Mouse (Mus musculus) liver, postnatal 0 days (tissue): Measurements from ENCODE around the gene Olfr1373. TPM values are rescaled to one million over a fixed set of nuclear protein-coding genes. Genes with fewer than 3 reads are reported as not detected.
"Not testable (repeated sequence)": the region's sequence is repeated elsewhere in the genome, so short reads cannot be mapped to it uniquely, and the experiment has no call there.

ENCODE experiments used
- ATAC-seq: fragments of 200-750 bp; cut with Nextera tagmentation; 2 replicates; pipeline ENCODE4 v1.8.0; 2017; ENCODE audit warnings: mild to moderate bottlenecking, moderate library complexity
- DNase-seq: peaks from one replicate; pipeline ENCODE4 v3.0.0-alpha.2; 2016
- H3K27ac ChIP-seq: fragments of 300-500 bp; sonication (generic); 2 replicates; pipeline ENCODE4 v1.5.1; 2014; ENCODE audit warnings: antibody characterized with exemption, moderate library complexity, mild to moderate bottlenecking, low read depth
- H3K27me3 ChIP-seq: fragments of 300-500 bp; sonication (generic); 2 replicates; pipeline ENCODE4 v1.6.1; 2014; ENCODE audit warnings: low read length, control low read depth, mixed read lengths; ENCODE audit not compliant: insufficient read depth
- H3K36me3 ChIP-seq: fragments of 300-500 bp; sonication (generic); replicated peaks from 2 replicates; pipeline ENCODE4 v1.6.1; 2014; ENCODE audit warnings: mild to moderate bottlenecking, control low read depth, low read length, moderate library complexity, mixed read lengths; ENCODE audit not compliant: insufficient read depth
- H3K4me1 ChIP-seq: fragments of 300-500 bp; sonication (generic); 2 replicates; pipeline ENCODE4 v1.6.1; 2014; ENCODE audit warnings: antibody characterized with exemption, mild to moderate bottlenecking, control low read depth; ENCODE audit not compliant: insufficient read depth
- H3K4me2 ChIP-seq: fragments of 300-500 bp; sonication (generic); 2 replicates; pipeline ENCODE4 v1.6.1; 2014; ENCODE audit warnings: low read depth, mild to moderate bottlenecking, low read length, moderate library complexity, mixed read lengths
- H3K4me3 ChIP-seq: fragments of 300-500 bp; sonication (generic); 2 replicates; pipeline ENCODE4 v1.5.1; 2014; ENCODE audit warnings: low read depth, low read length
- H3K9ac ChIP-seq: fragments of 300-500 bp; sonication (generic); replicated peaks from 2 replicates; pipeline ENCODE4 v1.6.1; 2014; ENCODE audit warnings: mild to moderate bottlenecking, moderate library complexity
- H3K9me3 ChIP-seq: fragments of 300-500 bp; sonication (generic); 2 replicates; pipeline ENCODE4 v1.6.1; 2016; ENCODE audit warnings: mild to moderate bottlenecking, control low read depth, low read length, mixed read lengths
- CTCF ChIP-seq: sonication (generic); IDR thresholded peaks from 2 replicates; pipeline ENCODE4 v1.5.1; 2016; ENCODE audit warnings: antibody characterized with exemption, low read depth
- EP300 ChIP-seq: IDR thresholded peaks from 2 replicates; pipeline ENCODE4 v1.6.1; 2016; ENCODE audit warnings: antibody characterized with exemption, low read depth, mild to moderate bottlenecking
- WGBS: fragments of 180-500 bp; shearing (Covaris S2); extraction: QIAGEN DNeasy Blood & Tissue Kit; methylation state at CpG from one replicate; pipeline ENCODE4 v1.1.7; 2014; ENCODE audit not compliant: insufficient replicate concordance; 5-methylcytosine and 5-hydroxymethylcytosine counted together
- polyA plus RNA-seq: library from polyadenylated mRNA; unstranded; fragments of >200 nt; fragmentation: Nextera tagmentation; extraction: Ambion mirVana; gene quantifications from 2 replicates; pipeline ENCODE4 v1.2.1, GENCODE M21; 2015

Olfr1373 gene
- polyA plus RNA-seq, 1 experiment from 2014 or later: not detected

GRCm38 (mm10) chr11:52143675-52144074 lies 1.7 kb downstream of the Olfr1373 start:
- 39% methylated on average over 4 of the region's 4 CpGs for WGBS
- H3K4me1 ChIP-seq, H3K36me3 ChIP-seq, H3K9me3 ChIP-seq, H3K4me3 ChIP-seq, H3K4me2 ChIP-seq, H3K27ac ChIP-seq, H3K27me3 ChIP-seq, H3K9ac ChIP-seq, DNase-seq: not testable (repeated sequence)
- ATAC-seq: peak; percentile 64; the same call in 1 of the 2 replicates
- peak; percentile 75 for TF ChIP-seq CTCF

- Histone ChIP-seq H3K36me3 (peaks cover 3% of the 10 kb centered on the region; the same call in 1 of the 2 replicates), H3K4me1 (no peaks in the 10 kb centered on the region), H3K9ac (no peak overlapping the region), H3K27ac (no peak overlapping the region), H3K27me3 (no peaks in the 10 kb centered on the region), H3K4me2 (no peak overlapping the region), H3K9me3 (peaks cover 5% of the 10 kb centered on the region), H3K4me3 (no peak overlapping the region)
- ATAC-seq (peak; percentile 13; the same call in 1 of the 2 replicates), DNase-seq (no peak)
- TF ChIP-seq CTCF (peak; percentile 40), EP300 (no peak)
- 78% methylated on average over 7 of the region's 7 CpGs for whole genome bisulfite sequencing
Observed at GRCm38 (mm10) chr11:52130451-52131068, 14.8 kb downstream of the Olfr1373 start.

- H3K27ac ChIP-seq: no peak overlapping the region
- no peak for DNase-seq
- no peaks in the 10 kb centered on the region for H3K27me3 ChIP-seq
- no peaks in the 10 kb centered on the region for H3K4me1 ChIP-seq
- no peak; the same call in 1 of the 2 replicates for ATAC-seq
- no peaks in the 10 kb centered on the region for H3K9me3 ChIP-seq
- H3K4me3 ChIP-seq: no peak overlapping the region
- no peak overlapping the region for H3K9ac ChIP-seq
- WGBS: 82% methylated on average over 10 of the region's 10 CpGs
- H3K36me3 ChIP-seq: peaks cover 8% of the 10 kb centered on the region
- H3K4me2 ChIP-seq: no peak overlapping the region
- TF ChIP-seq EP300 (no peak), CTCF (no peak)
Observed at GRCm38 (mm10) chr11:52129621-52130450, 15.5 kb downstream of the Olfr1373 start.

DNA sequence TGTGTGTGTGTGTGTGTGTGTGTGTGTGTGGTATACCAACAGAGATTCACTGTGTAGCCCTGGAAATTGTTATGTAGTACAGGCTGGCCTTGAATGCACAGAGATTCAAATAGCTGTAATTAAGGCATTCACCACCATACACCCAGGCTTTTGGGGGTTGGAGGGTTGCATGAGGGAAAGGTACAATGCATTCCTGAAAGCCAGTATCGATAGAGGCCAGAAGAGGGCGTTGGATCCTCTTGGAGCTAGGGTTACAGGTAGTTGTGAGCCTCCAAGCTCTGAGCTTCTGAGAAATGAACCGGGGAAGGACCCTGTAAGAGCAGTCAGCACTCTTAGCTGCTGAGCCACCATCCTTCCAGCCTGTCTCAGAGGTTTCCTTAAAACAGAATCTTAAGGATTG lies 16.2 kb downstream of the Olfr1373 start:
- Histone ChIP-seq H3K9me3 (no peaks in the 10 kb centered on the region), H3K4me2 (no peak overlapping the region), H3K27ac (no peak overlapping the region), H3K9ac (no peak overlapping the region), H3K36me3 (peaks cover 14% of the 10 kb centered on the region), H3K4me3 (no peak overlapping the region), H3K27me3 (no peaks in the 10 kb centered on the region), H3K4me1 (no peaks in the 10 kb centered on the region)
- ATAC-seq (no peak), DNase-seq (no peak)
- peak; percentile 34 for TF ChIP-seq CTCF
- no peak for TF ChIP-seq EP300
- WGBS: 22% methylated on average over 3 of the region's 3 CpGs

GRCm38 (mm10) chr11:52128316-52129061 lies 16.8 kb downstream of the Olfr1373 start:
- Histone ChIP-seq H3K36me3 (peaks cover 19% of the 10 kb centered on the region), H3K4me3 (no peak overlapping the region), H3K27me3 (no peaks in the 10 kb centered on the region), H3K9ac (no peak overlapping the region), H3K27ac (no peak overlapping the region), H3K4me1 (no peaks in the 10 kb centered on the region), H3K4me2 (no peak overlapping the region), H3K9me3 (no peaks in the 10 kb centered on the region)
- ATAC-seq (0 out of 2 replicates have a peak, but pooled peaks have one; percentile 8), DNase-seq (no peak)
- no peak for TF ChIP-seq CTCF
- no peak for TF ChIP-seq EP300
- 68% methylated on average over 5 of the region's 5 CpGs for WGBS

GRCm38 (mm10) chr11:52127760-52128159 lies 17.6 kb downstream of the Olfr1373 start:
- TF ChIP-seq EP300 (no peak), CTCF (no peak)
- no peaks in the 10 kb centered on the region for H3K9me3 ChIP-seq
- no peak overlapping the region for H3K4me2 ChIP-seq
- no peak overlapping the region for H3K4me3 ChIP-seq
- no peaks in the 10 kb centered on the region for H3K4me1 ChIP-seq
- ATAC-seq: peak; percentile 30
- peaks cover 26% of the 10 kb centered on the region for H3K36me3 ChIP-seq
- WGBS: 72% methylated on average over 5 of the region's 5 CpGs
- no peak overlapping the region for H3K9ac ChIP-seq
- H3K27me3 ChIP-seq: no peaks in the 10 kb centered on the region
- no peak for DNase-seq
- H3K27ac ChIP-seq: no peak overlapping the region
